Mouse (Mus musculus) ES-CJ7 (cell line): ENCODE measurements at regions not wholly inside any gene's neighbourhood (a gene's known extent, or its start where the extent isn't known, plus 50 kb on each side); places are given as distances from the start of the nearest gene placed in this dataset.

Source experiments
- DNase-seq: peaks from one replicate; pipeline ENCODE4 v3.0.0; 2011; ENCODE audit warnings: low read depth, low spot score

- DNase-seq, result no peak
Observed at GRCm38 (mm10) chr6:6496789-6497188, 81.7 kb downstream of the Sem1 start.

DNA sequence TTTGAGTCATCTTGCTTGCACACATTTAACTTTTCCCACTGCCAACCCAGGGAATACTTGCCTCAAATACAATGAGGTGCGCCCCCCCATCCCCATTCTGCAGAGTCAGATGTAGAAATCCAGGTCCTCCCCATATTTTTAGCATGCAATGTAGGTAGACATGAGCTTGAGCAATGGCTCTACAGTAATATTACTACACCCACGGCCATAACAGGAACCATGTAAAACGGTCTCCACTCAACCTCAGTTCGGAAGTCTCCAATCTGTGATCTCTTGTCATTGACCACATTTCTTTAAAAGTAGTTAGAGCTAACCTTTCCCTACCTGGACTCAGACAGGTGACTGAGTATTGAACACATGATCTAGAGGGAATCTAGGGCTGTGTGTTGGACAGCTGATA lies 82.1 kb downstream of the Sem1 start:
- no peak for DNase-seq

DNA sequence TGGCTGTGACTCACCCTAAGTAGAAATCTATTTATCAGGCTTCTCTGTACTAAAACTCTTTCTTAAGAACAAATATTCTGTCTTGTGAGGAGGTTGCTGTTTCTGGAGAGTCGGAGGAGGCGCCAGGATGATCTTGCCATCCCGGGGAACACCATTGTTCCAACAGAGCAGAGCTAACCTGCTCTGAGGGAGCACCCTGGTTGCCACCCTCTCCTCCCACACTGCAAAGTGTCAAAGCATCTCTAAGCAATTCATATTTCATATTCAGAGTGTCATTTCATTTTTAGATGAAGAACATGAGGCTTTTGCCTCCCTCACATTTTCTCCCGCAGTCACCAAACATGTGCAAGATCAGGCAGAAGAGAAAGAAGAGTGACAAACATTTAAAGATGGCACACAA lies 90.3 kb downstream of the Sem1 start:
- no peak for DNase-seq

DNA sequence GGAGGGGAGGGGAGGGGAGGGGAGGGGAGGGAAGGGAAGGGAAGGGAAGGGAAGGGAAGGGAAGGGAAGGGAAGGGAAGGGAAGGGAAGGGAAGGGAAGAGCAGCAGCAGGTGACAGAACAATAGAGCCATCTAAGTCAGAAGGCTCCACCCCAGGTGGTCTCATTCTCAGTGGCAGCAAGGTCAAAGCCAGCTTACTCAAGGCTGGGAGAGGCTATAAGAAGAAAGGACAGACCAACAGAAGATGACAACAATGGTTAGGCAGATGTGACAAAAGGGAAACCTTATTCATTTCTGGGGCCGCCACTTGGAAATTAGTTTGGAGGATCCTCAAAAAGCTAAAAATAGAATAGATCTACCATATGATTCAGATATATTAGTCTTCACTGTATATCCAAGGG lies 96.9 kb downstream of the Sem1 start:
- peak; percentile 47 for DNase-seq

DNA sequence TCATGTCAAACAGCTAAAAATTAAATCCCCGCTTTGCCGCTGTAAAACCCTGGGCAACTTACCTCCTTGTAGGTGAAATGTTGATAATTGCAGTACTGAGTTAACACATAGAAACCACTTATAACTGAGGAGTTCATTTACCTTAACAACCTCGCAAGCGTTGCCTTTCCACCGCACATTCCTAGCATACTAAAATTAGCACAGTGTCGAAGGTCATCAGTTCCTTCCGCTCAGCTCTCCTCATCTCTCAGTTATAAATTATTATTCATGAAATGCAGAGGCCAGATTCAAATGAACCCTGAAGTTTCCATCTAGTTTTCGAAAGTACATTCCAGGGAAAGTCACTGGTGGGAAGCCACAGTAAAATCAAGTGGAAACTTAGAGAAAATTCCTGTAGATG lies 108.1 kb downstream of the Sem1 start:
- DNase-seq, result no peak

DNA sequence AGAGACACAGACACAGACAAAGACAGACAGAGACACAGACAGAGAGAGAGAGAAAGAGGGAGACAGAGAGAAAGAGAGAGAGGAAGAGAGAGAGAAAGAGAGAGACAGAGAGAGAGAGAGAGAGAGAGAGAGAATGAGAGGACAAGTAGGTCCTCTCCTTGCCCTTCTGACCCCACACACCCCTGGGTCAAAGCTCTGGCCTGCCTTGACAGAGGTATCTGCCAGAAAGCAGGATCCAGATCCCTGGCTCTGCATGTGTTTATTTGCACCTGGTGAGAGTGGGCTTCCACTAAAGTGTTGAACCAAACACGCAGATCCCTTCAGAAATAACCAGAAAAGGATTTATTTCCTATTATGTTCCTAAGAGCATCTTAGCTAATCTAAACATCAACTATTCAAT lies 110.9 kb downstream of the Sem1 start:
- DNase-seq, result no peak

DNA sequence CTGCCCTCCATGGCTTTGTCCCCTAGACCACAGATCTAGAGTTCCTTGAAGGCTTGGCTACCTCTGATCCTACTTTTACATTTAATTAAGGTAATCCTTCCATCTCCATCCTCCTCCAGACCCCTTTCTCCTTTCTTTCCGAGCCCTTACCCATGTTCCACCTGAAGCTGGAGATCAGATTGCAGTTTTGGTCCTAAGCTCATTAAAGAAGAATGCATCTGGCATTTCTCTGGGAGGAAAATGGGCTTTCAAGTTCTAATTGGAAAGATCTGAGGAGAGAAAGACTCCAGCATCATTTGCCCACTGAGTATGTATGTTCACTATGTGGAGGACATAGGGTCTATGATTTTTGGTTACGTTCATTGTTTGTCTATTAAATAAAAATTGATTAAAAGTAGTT lies 112.2 kb downstream of the Sem1 start:
- no peak for DNase-seq

DNA sequence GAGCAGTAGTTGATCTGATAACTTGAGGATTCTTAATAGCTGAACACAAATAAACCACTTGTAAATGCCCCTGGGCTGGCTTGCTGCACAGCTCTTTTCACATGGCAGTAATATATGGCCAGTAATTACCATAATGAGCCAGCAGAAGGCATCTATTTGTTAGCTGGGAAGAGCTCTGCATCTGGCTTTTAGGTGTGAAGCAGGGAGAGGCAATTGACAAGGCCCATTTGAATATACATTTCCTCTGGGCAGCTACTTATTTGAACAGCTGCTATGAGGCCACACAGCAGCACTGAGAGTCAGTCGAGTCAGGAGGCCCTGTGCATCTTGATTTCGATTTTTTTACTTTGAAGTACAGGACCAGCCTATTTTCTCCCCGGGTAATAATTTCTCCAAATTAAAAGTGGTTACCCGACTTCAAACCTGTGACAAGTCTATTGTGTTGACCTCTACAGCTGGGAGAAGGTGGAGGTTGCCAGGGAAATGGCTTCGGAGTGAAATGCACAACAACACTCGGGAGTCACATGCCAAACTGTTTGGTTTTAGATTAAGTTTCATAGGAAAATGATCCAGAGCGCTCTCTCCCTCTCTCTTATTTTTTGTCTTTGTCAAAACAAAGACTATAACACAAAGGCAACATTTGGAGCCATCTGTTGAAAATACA lies 114.5 kb downstream of the Sem1 start:
- no peak for DNase-seq

DNA sequence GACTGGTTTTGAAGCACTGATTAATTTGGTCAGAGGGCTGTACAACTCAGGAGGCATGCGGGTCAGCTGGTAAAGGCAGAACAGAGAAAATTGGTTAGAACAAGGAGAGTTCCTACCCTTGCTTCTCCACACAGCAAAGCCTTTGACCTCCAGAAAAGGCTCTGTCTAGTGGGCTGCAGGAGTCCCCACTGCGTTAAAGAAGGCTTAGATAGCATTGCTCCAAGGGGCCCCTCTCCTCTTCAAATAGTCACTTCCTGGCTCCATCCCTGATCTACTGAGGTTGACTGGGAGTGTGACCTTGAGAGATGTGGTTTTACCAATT lies 118.6 kb downstream of the Sem1 start:
- DNase-seq, result no peak

DNA sequence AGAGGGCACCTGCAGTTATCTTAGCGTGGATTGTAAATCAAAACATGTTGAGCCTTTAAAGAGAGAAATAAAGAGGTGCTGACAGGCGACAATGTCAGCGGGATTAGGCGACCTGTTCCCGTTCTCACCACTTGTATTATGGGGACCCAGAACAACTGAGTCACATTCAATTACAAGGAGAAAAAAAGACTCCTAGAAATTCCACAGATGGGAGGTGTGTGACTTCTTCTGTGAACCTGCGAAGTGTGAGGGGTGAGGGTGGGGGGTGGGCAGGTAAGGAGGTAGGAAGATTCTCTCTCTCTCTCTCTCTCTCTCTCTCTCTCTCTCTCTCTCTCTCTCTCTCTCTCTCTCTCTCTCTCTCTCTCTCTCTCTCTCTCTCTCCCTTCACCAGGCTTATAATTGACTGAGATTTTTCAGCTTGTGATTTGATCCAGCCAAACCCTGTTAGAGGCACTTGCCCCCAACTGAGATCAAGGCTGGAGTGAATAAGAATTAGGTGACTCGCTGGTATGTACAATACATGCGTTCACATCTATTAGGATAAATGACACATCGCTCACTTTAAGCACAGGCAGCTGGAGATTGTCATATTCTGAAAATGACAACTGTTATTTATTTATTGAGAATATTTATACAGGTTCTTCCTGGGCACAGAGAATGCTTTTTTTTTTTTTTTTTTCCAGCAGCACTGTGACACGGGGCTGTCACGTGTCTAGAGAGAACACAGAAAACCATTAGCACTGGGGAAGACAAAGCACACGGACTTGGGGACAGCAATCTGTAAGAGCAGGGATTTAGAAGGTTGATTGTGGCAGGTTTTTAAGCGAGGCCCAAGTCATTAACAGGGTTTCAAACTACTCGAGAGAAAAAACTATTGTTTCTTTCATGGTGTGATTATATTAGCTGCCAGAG lies 119.2 kb downstream of the Sem1 start:
- DNase-seq, result no peak

GRCm38 (mm10) chr6:6457726-6458125 lies 120.7 kb downstream of the Sem1 start:
- no peak for DNase-seq

GRCm38 (mm10) chr6:6457001-6457400 lies 121.5 kb downstream of the Sem1 start:
- no peak for DNase-seq

DNA sequence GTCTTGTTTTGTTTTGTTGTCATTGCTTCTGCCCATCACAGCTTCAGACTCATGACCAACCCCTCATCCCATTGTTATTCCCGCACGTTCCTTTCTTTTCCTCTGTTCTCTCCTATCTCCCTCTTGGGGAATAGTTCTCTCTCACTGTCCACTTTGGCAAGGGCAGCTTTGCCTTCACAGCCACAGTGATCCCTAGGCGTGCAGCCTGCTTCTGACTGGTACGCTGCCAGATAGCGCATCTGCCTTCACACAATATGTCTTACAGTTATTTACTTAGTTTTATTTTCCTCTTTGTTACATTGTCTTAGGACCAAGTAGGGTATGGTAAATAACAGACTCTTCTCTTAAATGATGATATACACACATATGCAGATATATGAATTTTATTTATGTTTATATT lies 122.9 kb downstream of the Sem1 start:
- no peak for DNase-seq

DNA sequence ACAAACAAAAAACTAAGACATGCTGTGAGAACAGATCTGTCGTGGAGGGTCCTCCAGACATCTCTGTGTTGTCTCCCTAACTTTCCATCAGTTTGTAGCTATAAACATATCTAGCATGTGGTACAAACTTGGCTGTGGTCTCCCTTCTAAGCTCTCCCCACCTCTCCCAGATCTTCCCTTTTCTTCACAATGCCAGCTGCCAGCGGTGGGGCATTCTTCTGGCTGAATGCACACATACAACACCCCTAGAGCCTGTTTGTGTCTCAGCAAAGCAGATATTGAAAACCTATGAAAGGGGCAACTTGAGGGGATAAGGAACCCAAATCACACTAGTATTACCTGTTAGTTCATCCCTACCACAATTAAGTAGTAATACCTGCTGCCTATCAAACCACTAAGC lies 124.1 kb downstream of the Sem1 start:
- DNase-seq, result no peak

GRCm38 (mm10) chr6:6434855-6435254 lies 143.6 kb downstream of the Sem1 start:
- no peak for DNase-seq

DNA sequence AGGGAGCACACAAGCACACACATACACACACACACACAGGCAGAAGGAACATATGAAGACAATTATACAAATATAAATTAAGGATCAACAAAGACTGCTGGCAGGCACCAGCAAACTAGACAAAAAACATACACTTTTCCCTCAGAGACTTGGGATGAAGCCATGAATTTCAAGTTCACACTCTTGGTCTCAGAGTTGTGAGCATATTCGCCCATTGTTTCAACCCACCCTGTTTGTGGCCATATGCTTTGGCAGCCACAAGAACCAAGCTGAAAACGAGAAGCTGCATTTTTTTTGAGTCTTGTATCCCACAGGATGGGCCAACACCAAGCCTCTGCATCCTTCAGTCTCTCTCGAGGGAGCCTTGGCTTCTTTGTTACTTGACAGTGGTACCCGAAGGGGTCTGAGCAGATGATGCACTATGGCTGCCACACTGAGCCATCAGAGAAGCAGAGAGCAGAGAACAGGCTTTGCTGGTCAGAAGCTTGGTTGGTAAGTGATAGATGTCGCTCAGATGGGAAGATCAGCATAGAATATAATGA lies 144.1 kb downstream of the Sem1 start:
- DNase-seq, result no peak

- no peak for DNase-seq
Observed at GRCm38 (mm10) chr6:6433179-6433578, 145.3 kb downstream of the Sem1 start.

- no peak for DNase-seq
Observed at GRCm38 (mm10) chr6:6414654-6415610, 163.5 kb downstream of the Sem1 start.

GRCm38 (mm10) chr6:6397997-6398396 lies 180.5 kb downstream of the Sem1 start:
- DNase-seq, result no peak

DNA sequence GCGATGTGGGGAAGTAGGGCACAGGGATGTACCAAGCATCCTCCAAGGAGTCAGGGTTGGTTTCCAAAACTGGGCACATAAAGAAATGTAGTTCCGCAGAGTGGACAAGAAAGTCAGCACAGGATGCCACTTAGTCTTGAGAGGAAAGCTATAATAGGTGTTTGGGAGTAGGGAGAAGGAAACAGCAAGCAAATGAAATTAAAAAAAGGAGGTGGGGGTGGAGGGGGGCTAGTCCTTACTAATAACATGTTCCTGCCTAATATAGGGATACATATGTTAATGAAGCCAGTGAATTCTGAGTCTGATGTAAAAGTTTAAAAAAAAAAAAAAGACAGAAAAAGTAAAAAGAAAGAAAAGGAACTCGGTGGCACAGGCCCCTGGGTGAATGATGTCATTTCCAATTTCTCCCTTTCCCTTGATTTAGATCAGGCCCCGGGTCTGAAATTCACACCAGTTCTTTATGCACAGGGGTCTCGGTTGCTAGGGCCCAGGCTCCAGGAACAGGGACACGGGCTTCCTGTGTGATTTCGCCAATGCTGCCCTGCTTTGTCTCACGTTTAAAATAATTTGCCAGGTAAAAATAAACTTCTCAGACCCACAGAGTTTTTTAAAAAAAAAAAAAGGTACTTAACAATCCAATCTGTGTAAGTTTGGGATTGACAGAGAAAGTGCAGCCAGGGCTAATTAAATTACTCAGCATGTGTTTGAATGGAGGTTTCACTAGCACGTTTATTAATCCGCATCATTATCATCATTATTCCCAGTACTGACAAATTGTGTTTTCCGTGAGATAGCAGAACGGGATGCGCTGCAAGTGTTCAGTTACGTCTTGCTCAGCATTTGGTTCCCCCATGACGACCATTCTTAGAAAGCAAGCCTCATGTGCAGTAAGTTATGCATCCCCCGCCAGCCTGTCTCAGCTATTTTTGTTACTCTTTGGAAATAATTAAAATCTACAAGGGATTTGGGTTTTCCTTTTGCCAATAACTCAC lies 172.8 kb upstream of the Slc25a13 start:
- no peak for DNase-seq
